Mouse (Mus musculus) lung, embryonic 16.5 days (tissue): Measurements from ENCODE around the gene Asic3. TPM values are rescaled to one million over a fixed set of nuclear protein-coding genes. Genes with fewer than 3 reads are reported as not detected.

Experiments used
- ATAC-seq: fragments of 200-750 bp; cut with Nextera tagmentation; 2 replicates; pipeline ENCODE4 v1.8.0; 2017; ENCODE audit warnings: low read depth, mild to moderate bottlenecking, moderate library complexity
- H3K27ac ChIP-seq: fragments of 300-500 bp; sonication (generic); 2 replicates; pipeline ENCODE4 v1.5.1; 2014; ENCODE audit warnings: mild to moderate bottlenecking, control low read depth, low read length
- H3K27me3 ChIP-seq: fragments of 300-500 bp; sonication (generic); 2 replicates; pipeline ENCODE4 v1.6.1; 2014; ENCODE audit warnings: low read depth, low read length, mixed read lengths; ENCODE audit not compliant: control insufficient read depth, insufficient read depth
- H3K36me3 ChIP-seq: fragments of 300-500 bp; sonication (generic); 2 replicates; pipeline ENCODE4 v1.6.1; 2014; ENCODE audit warnings: low read length; ENCODE audit not compliant: control insufficient read depth, insufficient read depth
- H3K4me1 ChIP-seq: fragments of 300-500 bp; sonication (generic); replicated peaks from 2 replicates; pipeline ENCODE4 v1.6.1; 2014; ENCODE audit warnings: low read length, mixed read lengths; ENCODE audit not compliant: control insufficient read depth, insufficient read depth
- H3K4me2 ChIP-seq: fragments of 300-500 bp; sonication (generic); 2 replicates; pipeline ENCODE4 v1.6.1; 2014; ENCODE audit warnings: low read depth, low read length, control low read depth
- H3K4me3 ChIP-seq: fragments of 300-500 bp; sonication (generic); 2 replicates; pipeline ENCODE4 v1.5.1; 2014; ENCODE audit warnings: mild to moderate bottlenecking, low read length, control low read depth
- H3K9ac ChIP-seq: fragments of 300-500 bp; sonication (generic); 2 replicates; pipeline ENCODE4 v1.6.1; 2014; ENCODE audit warnings: low read length, control low read depth
- H3K9me3 ChIP-seq: fragments of 300-500 bp; sonication (generic); 2 replicates; pipeline ENCODE4 v1.6.1; 2016; ENCODE audit warnings: low read length; ENCODE audit not compliant: control insufficient read depth
- WGBS: fragments of 180-500 bp; shearing (Covaris S2); extraction: QIAGEN DNeasy Blood & Tissue Kit; methylation state at CpG from one replicate; pipeline ENCODE4 v1.1.7; 2014; 5-methylcytosine and 5-hydroxymethylcytosine counted together
- polyA plus RNA-seq: library from polyadenylated mRNA; unstranded; fragments of >200 nt; fragmentation: Nextera tagmentation; extraction: Ambion mirVana; gene quantifications from 2 replicates; pipeline ENCODE4 v1.2.1, GENCODE M21; 2015

Gene Asic3
- polyA plus RNA-seq, 1 experiment from 2014 or later: not detected

DNA sequence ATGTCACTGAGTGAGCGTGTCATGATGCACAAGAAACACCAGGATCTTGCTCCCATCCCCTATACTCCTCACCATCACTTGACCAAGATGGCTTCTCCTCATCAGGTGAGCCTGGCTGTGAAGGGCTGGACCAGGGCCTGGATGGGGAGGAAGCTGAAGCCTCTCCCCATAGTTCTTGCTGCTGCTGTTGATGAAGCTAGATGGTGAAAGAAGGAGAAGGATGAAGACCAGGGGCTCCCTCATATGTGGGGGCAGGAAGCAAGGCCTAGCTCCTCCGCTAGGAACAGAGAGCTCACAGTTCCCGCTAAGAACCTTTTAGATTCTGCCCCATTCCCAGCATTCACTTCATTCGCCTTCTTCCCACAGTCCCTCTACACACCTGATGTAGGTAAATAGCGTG is 27.8 kb upstream of the Asic3 start:
- no peak for ATAC-seq
- peaks cover 33% of the 10 kb centered on the region for H3K27me3 ChIP-seq
- H3K9me3 ChIP-seq: no peaks in the 10 kb centered on the region
- peaks cover 23% of the 10 kb centered on the region for H3K4me1 ChIP-seq
- no peaks in the 10 kb centered on the region for H3K36me3 ChIP-seq
- H3K27ac ChIP-seq: no peak overlapping the region
- H3K4me2 ChIP-seq: no peak overlapping the region
- H3K9ac ChIP-seq: no peak overlapping the region
- 88% methylated on average over 5 of the region's 5 CpGs for WGBS
- no peak overlapping the region for H3K4me3 ChIP-seq

GRCm38 (mm10) chr5:24385887-24386550 is 27.2 kb upstream of the Asic3 start:
- WGBS: 79% methylated on average over 10 of the region's 10 CpGs
- Histone ChIP-seq H3K4me1 (peaks cover 23% of the 10 kb centered on the region), H3K9ac (no peak overlapping the region)

DNA sequence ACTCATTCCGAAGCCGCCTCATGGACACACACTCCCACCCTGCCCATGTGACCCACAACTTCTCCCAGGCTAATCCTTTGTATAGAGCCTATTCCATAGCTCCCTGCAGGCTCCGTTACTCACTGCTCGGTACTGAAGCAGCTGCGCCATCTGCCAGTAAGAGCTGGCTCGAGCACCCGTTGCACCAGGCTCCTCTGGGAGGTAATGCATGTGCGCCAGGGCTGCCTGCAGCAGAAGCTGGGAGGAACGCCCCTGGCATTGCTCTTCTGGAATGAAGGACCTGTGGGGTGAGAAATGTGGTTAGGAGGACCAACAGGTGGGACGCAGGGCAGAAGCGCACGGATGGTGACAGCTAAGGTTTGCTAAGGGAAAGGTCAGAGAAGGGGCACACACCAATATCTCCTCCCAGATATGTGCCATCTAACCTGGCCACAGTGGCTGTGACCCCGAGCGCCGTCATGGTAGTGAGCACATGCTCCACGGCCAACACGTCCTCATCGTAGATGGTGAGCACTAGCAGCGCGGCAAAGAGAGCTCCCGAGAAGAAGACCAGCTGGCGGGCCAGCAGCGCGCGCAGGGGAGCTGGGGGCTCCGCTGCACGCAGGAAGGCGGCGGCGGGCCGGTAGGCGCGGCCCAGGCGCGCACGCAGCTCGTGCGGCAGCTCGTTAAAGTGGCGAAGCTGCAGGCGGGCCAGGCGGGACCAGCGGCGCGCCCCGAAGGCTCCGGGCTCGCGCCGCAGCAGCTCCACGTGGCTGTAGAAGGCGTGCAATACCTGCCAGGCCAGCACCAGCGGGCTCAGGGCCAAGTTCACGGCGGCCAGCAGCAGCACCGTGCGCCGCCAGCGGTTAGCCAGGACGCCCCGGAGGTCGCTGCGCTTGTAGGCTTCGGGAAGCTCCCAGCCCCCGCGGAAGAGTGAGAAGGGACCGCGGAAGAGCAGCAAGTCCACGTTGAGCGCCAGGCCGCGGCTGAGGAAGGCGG is 25.6 kb upstream of the Asic3 start:
- no peaks in the 10 kb centered on the region for H3K36me3 ChIP-seq
- peaks cover 23% of the 10 kb centered on the region for H3K4me1 ChIP-seq
- no peak overlapping the region for H3K27ac ChIP-seq
- H3K9me3 ChIP-seq: no peaks in the 10 kb centered on the region
- peak overlapping the region; percentile 98 for H3K4me2 ChIP-seq
- ATAC-seq: peak; percentile 44
- H3K27me3 ChIP-seq: peaks cover 33% of the 10 kb centered on the region
- H3K9ac ChIP-seq: peak overlapping the region; percentile 70
- 1% methylated on average over 63 of the region's 73 CpGs for WGBS
- peak overlapping the region; percentile 53 for H3K4me3 ChIP-seq

More at GRCm38 (mm10) chr5:24385887-24386550, 27.2 kb upstream of the Asic3 start:
- no peak overlapping the region for H3K4me2 ChIP-seq
- H3K27me3 ChIP-seq: peaks cover 33% of the 10 kb centered on the region
- H3K27ac ChIP-seq: no peak overlapping the region
- no peak overlapping the region for H3K4me3 ChIP-seq
- no peak for ATAC-seq
- H3K9me3 ChIP-seq: no peaks in the 10 kb centered on the region
- no peaks in the 10 kb centered on the region for H3K36me3 ChIP-seq

- Histone ChIP-seq H3K4me1 (peaks cover 18% of the 10 kb centered on the region), H3K9me3 (no peaks in the 10 kb centered on the region), H3K27me3 (peaks cover 33% of the 10 kb centered on the region), H3K9ac (peak overlapping the region; percentile 70), H3K4me3 (peak overlapping the region; percentile 53), H3K27ac (no peak overlapping the region), H3K4me2 (peak overlapping the region; percentile 98), H3K36me3 (no peaks in the 10 kb centered on the region)
- ATAC-seq: no peak
- 25% methylated on average over 26 of the region's 26 CpGs for WGBS
Measured at GRCm38 (mm10) chr5:24388246-24388915, 24.8 kb upstream of the Asic3 start.

DNA sequence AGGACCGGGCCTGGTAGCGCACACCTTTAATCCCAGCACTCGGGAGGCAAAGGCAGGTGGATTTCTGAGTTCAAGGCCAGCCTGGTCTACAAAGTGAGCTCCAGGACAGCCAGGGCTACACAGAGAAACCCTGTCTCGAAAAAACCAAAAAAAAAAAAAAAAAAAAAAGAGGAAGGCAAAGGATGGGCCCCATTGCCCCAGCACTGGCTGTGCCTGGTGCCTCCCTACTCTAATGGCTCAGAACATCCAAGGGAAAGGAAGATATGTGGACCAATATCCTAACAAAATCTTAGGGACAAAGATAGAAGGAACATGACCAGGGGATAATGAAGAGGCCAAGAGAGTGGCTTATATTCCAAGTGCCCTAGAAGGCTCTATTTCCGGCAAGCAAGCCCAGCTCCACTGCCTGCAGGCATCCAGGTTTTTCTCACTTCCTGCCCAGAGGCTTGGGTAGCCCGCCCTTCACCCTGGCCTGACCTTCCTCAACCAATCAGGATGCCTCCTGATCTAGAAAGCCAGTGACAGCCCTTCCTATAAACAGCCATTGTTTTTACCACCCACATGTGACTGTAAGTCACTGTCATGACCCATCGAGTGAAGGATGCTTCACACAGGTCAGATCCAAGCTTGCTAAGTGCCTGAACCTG is 24.1 kb upstream of the Asic3 start:
- 55% methylated on average over 6 of the region's 7 CpGs for WGBS
- no peak for ATAC-seq
- Histone ChIP-seq H3K4me3 (no peak overlapping the region), H3K9ac (no peak overlapping the region), H3K4me2 (no peak overlapping the region), H3K4me1 (peaks cover 13% of the 10 kb centered on the region), H3K27ac (no peak overlapping the region), H3K27me3 (peaks cover 33% of the 10 kb centered on the region), H3K36me3 (no peaks in the 10 kb centered on the region), H3K9me3 (no peaks in the 10 kb centered on the region)

DNA sequence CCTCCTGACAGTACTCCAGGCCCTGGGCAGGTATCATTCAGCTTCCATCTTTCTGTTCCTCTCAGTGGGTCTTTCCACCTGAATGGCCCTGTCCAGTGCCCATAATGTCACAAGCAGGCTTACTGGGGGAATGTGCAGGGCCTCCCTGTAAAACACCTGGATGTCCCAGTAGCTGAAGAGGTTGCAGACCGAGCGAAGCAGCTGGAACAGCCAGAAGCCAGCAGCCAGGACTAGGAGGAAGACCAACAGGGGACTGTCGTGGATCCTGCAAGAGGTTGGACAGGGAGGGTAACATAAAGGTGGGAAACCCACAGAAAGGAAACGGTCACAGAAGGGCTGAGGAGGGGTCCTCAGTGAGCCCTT is 23.6 kb upstream of the Asic3 start:
- Histone ChIP-seq H3K9ac (no peak overlapping the region), H3K9me3 (no peaks in the 10 kb centered on the region), H3K4me3 (no peak overlapping the region), H3K27ac (no peak overlapping the region), H3K4me2 (no peak overlapping the region), H3K27me3 (peaks cover 31% of the 10 kb centered on the region), H3K36me3 (no peaks in the 10 kb centered on the region), H3K4me1 (peaks cover 13% of the 10 kb centered on the region)
- ATAC-seq: no peak
- WGBS: 58% methylated on average over 4 of the region's 4 CpGs

DNA sequence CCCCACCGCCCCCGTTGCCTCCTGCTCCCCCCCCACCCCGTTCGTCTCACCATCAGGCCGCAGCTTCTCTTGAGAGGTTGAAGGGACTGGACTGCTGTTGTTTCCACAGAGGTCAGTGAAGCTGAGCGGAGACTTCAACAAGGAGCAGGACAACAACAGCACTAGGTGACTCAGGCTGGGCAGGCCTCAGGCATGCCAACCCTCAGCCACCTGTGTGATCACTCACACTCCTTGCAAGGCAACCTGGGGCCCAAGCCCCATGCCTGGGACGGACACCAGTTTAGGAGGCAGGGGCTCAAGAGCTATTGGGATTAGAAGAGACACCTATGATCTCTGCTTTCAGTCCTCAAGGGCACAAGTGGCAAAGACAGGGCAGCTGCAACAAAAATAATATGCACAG is 21.3 kb upstream of the Asic3 start, which contains the start of gene Atg9b:
TSS of gene Atg9b (minus strand) at position 280 of the 400 bp plus-strand sequence.
- Histone ChIP-seq H3K4me3 (no peak within 1 kb of the TSS), H3K27me3 (peaks cover 14% of the 10 kb centered on the region), H3K27ac (no peak within 1 kb of the TSS), H3K36me3 (no peaks in the 10 kb centered on the region), H3K9me3 (no peaks in the 10 kb centered on the region), H3K4me2 (no peak within 1 kb of the TSS), H3K4me1 (peaks cover 16% of the 10 kb centered on the region), H3K9ac (no peak within 1 kb of the TSS)
- no peak for ATAC-seq
- WGBS: 80% methylated on average over 7 of the region's 7 CpGs

DNA sequence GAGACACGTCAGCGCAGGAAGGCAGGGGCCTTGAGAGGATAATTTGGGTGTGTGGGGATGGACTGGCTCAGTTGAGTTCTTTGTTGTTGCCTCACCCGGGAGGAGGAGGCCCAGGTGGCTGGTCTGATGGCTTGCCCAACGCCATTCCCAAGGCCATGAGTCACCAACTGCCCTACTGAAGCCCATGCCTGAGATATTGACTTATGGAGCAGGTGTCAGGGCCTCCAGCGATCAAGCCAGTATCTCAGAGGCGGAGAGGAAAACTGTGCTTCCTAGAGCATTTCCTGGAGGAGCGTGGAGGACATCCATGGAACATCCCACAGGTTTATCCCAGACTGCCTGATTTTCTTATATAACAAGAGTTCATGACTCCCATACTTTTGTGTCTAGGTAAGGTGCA is 20.5 kb upstream of the Asic3 start:
- Histone ChIP-seq H3K27me3 (peaks cover 6% of the 10 kb centered on the region), H3K4me3 (no peak overlapping the region), H3K4me2 (no peak overlapping the region), H3K9ac (no peak overlapping the region), H3K9me3 (no peaks in the 10 kb centered on the region), H3K4me1 (peaks cover 9% of the 10 kb centered on the region; the same call in 1 of the 2 replicates), H3K27ac (no peak overlapping the region), H3K36me3 (no peaks in the 10 kb centered on the region)
- no peak for ATAC-seq
- 58% methylated on average over 7 of the region's 7 CpGs for WGBS
